Mouse (Mus musculus): Measurements from ENCODE around the gene Ubr3. TPM values are rescaled to one million over a fixed set of nuclear protein-coding genes. Genes with fewer than 3 reads are reported as not detected.
A peak's percentile ranks its signal among the peaks of the same experiment; 100 is the strongest.
"Not testable (repeated sequence)": the region's sequence is repeated elsewhere in the genome, so short reads cannot be mapped to it uniquely, and the experiment has no call there.

Ubr3 gene
- polyA plus RNA-seq, 1 experiment = 20.8 TPM

DNA sequence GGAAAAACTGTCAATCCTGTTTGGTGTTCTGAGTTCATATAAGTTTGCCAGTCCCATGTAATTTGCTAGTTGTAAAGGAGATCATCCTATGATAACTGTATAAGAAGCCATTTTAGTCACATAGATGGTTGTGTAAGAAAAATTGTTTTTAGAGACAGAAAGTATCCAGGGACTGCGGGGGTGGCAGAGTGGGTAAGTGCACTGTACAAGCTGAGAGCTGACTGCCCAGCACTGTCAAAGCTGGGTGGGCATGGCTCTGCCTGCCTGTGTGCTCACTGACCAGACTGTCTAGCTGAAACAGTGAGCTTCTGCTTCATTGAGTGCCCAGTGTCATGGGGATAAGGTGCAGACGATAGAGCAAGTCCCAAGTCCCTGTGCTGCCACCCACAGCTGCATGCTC, 77.8 kb downstream of the Ubr3 start:
- WGBS = 87% methylated on average over 2 of the region's 2 CpGs
- no peaks in the 10 kb centered on the region for H3K4me1 ChIP-seq (ENCODE audit: control insufficient read depth, insufficient read depth, low read length)
- H3K27ac ChIP-seq (ENCODE audit: control insufficient read depth, insufficient read depth, low read depth, low read length, poor library complexity) = no peak overlapping the region
- H3K4me3 ChIP-seq (replicated peaks; ENCODE audit: control insufficient read depth, low read depth, low read length) = no peak overlapping the region
- TF ChIP-seq POLR2A (IDR thresholded peaks at IDR 0.05; ENCODE audit: borderline replicate concordance, control insufficient read depth, low read depth, low read length) = no peak
- TF ChIP-seq CTCF (IDR thresholded peaks at IDR 0.05; ENCODE audit: control insufficient read depth, insufficient read depth, low read length) = no peak

DNA sequence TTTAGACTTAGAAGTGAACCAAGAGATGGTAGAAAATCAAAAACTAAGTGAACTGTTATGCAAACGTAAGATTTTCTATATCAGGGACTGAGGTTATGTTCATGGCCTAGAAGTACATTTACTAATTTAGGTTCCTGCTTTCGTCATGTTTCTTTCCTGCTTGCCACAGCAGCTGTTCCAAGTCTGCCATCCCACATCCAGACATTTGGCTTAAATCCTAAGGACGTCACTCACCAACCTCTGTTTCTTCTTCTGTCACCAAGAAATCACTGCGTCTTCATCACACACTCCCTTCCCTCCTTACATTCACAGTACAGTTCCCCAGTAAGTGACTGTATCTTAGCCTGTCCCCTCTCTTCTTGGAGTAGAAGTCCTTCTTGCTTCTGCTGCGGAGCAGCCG, 92.2 kb downstream of the Ubr3 start:
- 86% methylated on average over 6 of the region's 6 CpGs for WGBS

DNA sequence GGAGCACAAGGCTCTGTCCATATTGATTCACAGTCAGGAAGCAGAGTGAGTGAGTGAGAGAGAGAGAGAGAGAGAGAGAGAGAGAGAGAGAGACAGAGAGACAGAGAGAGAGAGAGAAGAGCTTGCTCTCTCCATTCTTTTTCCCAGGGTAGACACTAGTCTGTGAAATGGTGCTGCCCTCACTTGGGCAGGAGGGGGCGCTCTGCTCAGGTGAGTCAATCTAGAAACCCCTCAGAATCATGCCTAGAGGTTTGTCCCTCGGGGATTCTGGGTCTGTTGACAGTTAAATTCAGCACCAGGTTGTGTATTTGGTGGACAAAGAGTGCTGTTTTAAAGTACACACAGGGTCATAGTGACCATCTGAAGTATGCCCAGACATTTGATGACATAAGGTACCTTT, 93.6 kb downstream of the Ubr3 start:
- Histone ChIP-seq H3K4me1 (ENCODE audit: control insufficient read depth, insufficient read depth, low read length) (no peaks in the 10 kb centered on the region; the same call in 1 of the 2 replicates), H3K27ac (ENCODE audit: control insufficient read depth, insufficient read depth, low read depth, low read length, poor library complexity) (no peak overlapping the region), H3K4me3 (replicated peaks; ENCODE audit: control insufficient read depth, low read depth, low read length) (no peak overlapping the region)
- WGBS = 72% methylated on average over 2 of the region's 2 CpGs
- TF ChIP-seq POLR2A (IDR thresholded peaks at IDR 0.05; ENCODE audit: borderline replicate concordance, control insufficient read depth, low read depth, low read length) (no peak), CTCF (IDR thresholded peaks at IDR 0.05; ENCODE audit: control insufficient read depth, insufficient read depth, low read length) (peak; percentile 23; the same call in 1 of the 2 replicates)

More for the DNA sequence above, 92.2 kb downstream of the Ubr3 start:
- H3K27ac ChIP-seq (ENCODE audit: control insufficient read depth, insufficient read depth, low read depth, low read length, poor library complexity) = no peak overlapping the region
- TF ChIP-seq CTCF (IDR thresholded peaks at IDR 0.05; ENCODE audit: control insufficient read depth, insufficient read depth, low read length) = no peak
- TF ChIP-seq POLR2A (IDR thresholded peaks at IDR 0.05; ENCODE audit: borderline replicate concordance, control insufficient read depth, low read depth, low read length) = no peak
- H3K4me1 ChIP-seq (ENCODE audit: control insufficient read depth, insufficient read depth, low read length) = no peaks in the 10 kb centered on the region
- H3K4me3 ChIP-seq (replicated peaks; ENCODE audit: control insufficient read depth, low read depth, low read length) = no peak overlapping the region

DNA sequence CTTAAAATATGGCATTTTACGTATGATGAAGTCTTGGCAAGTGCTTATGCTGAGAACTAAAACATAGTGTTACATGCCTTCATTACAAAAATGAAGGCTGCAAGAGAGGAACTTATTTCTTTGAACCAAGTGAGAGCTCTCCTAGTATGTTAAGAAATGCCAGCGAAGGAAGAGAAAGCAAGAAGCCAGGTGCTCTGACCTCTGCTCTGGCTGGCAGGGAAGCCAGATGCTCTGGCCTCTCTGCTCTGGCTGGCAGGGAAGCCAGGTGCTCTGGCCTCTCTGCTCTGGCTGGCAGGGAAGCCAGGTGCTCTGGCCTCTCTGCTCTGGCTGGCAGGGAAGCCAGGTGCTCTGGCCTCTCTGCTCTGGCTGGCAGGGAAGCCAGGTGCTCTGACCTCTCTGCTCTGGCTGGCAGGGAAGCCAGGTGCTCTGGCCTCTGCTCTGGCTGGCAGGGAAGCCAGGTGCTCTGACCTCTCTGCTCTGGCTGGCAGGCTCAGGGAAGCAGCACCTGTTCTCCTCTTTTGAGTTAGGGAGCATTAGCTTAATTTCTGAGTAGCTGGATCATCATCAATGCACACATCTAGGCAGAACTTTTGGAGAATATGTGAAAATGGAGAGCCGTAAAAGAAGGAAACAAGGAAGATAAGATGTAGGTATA, 97.2 kb downstream of the Ubr3 start:
- H3K4me1 ChIP-seq (ENCODE audit: control insufficient read depth, insufficient read depth, low read length); H3K4me3 ChIP-seq (replicated peaks; ENCODE audit: control insufficient read depth, low read depth, low read length): not testable (repeated sequence)
- H3K27ac ChIP-seq (ENCODE audit: control insufficient read depth, insufficient read depth, low read depth, low read length, poor library complexity) = peak overlapping the region; percentile 51; the same call in 1 of the 2 replicates
- WGBS = 74% methylated on average over 3 of the region's 3 CpGs

DNA sequence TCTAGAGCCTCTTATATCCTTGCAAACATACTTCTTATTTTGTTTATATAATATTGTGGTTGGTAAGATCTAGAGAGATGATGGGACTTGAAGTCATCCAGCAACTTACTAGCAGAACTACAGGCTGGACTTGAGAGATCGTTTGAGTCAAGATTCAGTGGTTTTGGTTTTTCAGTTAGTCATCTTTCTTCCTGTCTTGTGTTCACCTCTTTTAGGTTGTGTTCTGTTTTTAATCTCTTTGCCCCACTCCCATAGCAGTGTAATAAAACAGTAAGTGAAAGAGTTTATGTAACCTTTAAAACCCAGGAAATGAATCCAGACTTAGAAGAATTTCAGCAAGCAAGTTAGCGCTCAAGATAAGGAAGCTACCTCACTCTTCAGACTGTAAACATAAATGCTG, 97.7 kb downstream of the Ubr3 start:
- 17% methylated on average over 2 of the region's 2 CpGs for WGBS
- H3K4me3 ChIP-seq (replicated peaks; ENCODE audit: control insufficient read depth, low read depth, low read length) = no peak overlapping the region
- no peaks in the 10 kb centered on the region; the same call in 1 of the 2 replicates for H3K4me1 ChIP-seq (ENCODE audit: control insufficient read depth, insufficient read depth, low read length)
- no peak overlapping the region for H3K27ac ChIP-seq (ENCODE audit: control insufficient read depth, insufficient read depth, low read depth, low read length, poor library complexity)
- no peak for TF ChIP-seq CTCF (IDR thresholded peaks at IDR 0.05; ENCODE audit: control insufficient read depth, insufficient read depth, low read length)

DNA sequence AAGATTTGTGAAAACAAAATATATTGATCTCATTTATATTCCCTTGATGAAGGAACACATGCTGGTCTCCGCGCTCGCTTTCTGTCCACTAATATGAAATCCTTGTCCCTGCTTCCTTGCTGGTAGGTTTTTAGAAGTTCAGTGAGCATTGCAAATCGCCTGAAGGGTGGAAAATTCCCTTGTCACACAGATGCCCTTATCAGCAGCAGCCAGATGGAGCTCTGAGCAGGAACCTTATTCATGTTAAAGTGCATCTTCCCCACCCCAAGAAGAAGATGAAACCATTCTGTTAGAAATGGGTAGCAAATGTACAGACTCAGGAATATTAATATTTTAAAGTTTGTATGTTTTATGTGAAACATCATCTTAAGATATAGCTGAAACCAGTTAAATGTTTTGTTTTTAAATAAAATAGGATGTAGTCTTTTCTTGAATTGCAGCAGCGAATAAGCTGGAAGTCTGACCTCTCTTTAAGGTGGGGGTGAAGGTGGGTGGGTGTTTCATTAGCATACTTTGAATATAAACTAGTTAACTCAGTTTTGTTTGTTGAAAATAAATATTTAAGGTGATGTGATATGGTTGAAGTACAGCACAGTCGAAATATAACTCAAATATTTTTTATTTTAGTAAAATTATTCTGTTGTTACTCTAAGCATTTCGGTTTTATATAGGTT, 102.2 kb downstream of the Ubr3 start:
- TF ChIP-seq POLR2A (IDR thresholded peaks at IDR 0.05; ENCODE audit: borderline replicate concordance, control insufficient read depth, low read depth, low read length) (no peak), CTCF (IDR thresholded peaks at IDR 0.05; ENCODE audit: control insufficient read depth, insufficient read depth, low read length) (no peak)
- H3K4me1 ChIP-seq (ENCODE audit: control insufficient read depth, insufficient read depth, low read length) = no peaks in the 10 kb centered on the region; the same call in 1 of the 2 replicates
- no peak overlapping the region for H3K4me3 ChIP-seq (replicated peaks; ENCODE audit: control insufficient read depth, low read depth, low read length)
- H3K27ac ChIP-seq (ENCODE audit: control insufficient read depth, insufficient read depth, low read depth, low read length, poor library complexity) = no peak overlapping the region
- 81% methylated on average over 7 of the region's 7 CpGs for WGBS

DNA sequence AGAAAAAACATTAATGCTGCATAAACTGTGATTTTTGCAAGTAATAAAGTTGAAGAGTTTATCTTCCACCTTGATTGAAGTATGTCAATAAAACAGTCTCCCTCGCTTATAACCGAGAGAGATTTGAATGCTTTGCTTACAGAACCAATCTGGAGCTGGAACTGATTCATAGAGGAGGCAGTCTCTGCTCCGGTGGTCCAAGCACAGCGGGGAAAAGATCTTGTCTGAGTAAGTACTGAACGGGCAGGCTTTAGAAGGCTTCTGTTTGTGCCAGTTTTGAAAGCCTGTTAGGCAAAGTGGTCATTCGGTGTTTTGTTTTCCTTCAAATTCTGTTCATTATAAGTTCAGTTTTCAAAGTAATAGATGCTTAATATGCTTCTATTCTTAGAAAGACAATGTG, 103.3 kb downstream of the Ubr3 start:
- Histone ChIP-seq H3K4me1 (ENCODE audit: control insufficient read depth, insufficient read depth, low read length) (no peaks in the 10 kb centered on the region; the same call in 1 of the 2 replicates), H3K27ac (ENCODE audit: control insufficient read depth, insufficient read depth, low read depth, low read length, poor library complexity) (no peak overlapping the region), H3K4me3 (replicated peaks; ENCODE audit: control insufficient read depth, low read depth, low read length) (no peak overlapping the region)
- 96% methylated on average over 6 of the region's 6 CpGs for WGBS
- TF ChIP-seq CTCF (IDR thresholded peaks at IDR 0.05; ENCODE audit: control insufficient read depth, insufficient read depth, low read length) (no peak), POLR2A (IDR thresholded peaks at IDR 0.05; ENCODE audit: borderline replicate concordance, control insufficient read depth, low read depth, low read length) (no peak)

DNA sequence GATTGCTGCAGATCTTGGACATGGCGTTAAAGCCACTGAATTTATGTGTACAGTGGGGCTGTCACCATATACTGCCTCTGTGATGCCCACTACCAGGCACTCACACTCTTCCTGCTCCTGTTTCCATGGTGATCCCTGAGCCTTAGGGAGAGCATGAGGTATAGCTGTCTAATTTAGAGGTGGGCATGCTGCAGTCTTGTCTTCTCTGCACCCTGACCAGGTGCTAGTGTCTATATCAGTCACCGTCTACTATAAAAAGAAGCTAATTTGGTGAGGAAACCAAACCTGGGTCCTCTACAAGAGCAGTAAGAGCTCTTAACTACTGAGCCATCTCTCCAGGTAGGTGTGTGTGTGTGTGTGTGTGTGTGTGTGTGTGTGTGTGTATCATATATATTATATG, 109.4 kb downstream of the Ubr3 start:
- no peak for TF ChIP-seq CTCF (IDR thresholded peaks at IDR 0.05; ENCODE audit: control insufficient read depth, insufficient read depth, low read length)
- no peak for TF ChIP-seq POLR2A (IDR thresholded peaks at IDR 0.05; ENCODE audit: borderline replicate concordance, control insufficient read depth, low read depth, low read length)
- no peak overlapping the region for H3K27ac ChIP-seq (ENCODE audit: control insufficient read depth, insufficient read depth, low read depth, low read length, poor library complexity)
- WGBS = 92% methylated on average over 2 of the region's 2 CpGs
- H3K4me1 ChIP-seq (ENCODE audit: control insufficient read depth, insufficient read depth, low read length) = no peaks in the 10 kb centered on the region
- H3K4me3 ChIP-seq (replicated peaks; ENCODE audit: control insufficient read depth, low read depth, low read length) = no peak overlapping the region
